Mouse (Mus musculus) erythroblast, embryonic 14.5 days (primary cell): ENCODE data around the gene Serpina3c. TPM values are rescaled to one million over a fixed set of nuclear protein-coding genes. Genes with fewer than 3 reads are reported as not detected.

Experiments used
- H3K27me3 ChIP-seq: 2 replicates; pipeline ENCODE4 v1.6.1; 2012; ENCODE audit warnings: inconsistent platforms; ENCODE audit not compliant: control insufficient read depth
- H3K36me3 ChIP-seq: 2 replicates; pipeline ENCODE4 v1.6.1; 2012; ENCODE audit warnings: mild to moderate bottlenecking, inconsistent platforms; ENCODE audit not compliant: control insufficient read depth
- H3K4me1 ChIP-seq: 2 replicates; pipeline ENCODE4 v1.6.1; 2012; ENCODE audit warnings: inconsistent platforms; ENCODE audit not compliant: control insufficient read depth
- H3K4me3 ChIP-seq: replicated peaks from 2 replicates; pipeline ENCODE3; 2012; ENCODE audit warnings: moderate library complexity, mild to moderate bottlenecking, inconsistent platforms
- H3K9me3 ChIP-seq: 2 replicates; pipeline ENCODE4 v1.6.1; 2012; ENCODE audit warnings: low read length, inconsistent platforms, mixed read lengths; ENCODE audit not compliant: control insufficient read depth
- GATA1 ChIP-seq: IDR thresholded peaks from 2 replicates; pipeline ENCODE4 v1.6.1; 2012; ENCODE audit warnings: low read length, inconsistent platforms, mixed read lengths
- TAL1 ChIP-seq: IDR thresholded peaks from 3 replicates; pipeline ENCODE4 v1.6.1; 2012; ENCODE audit warnings: low read length, inconsistent platforms, mixed read lengths
- polyA plus RNA-seq: library from polyadenylated mRNA; stranded (reverse); fragments of >175 nt; gene quantifications from 2 replicates; pipeline ENCODE4 v1.2.3, GENCODE M21; 2012

Serpina3c gene
- polyA plus RNA-seq = not detected in 2 replicates

- Histone ChIP-seq H3K27me3 (no peaks in the 10 kb centered on the region), H3K36me3 (no peaks in the 10 kb centered on the region), H3K4me3 (no peak within 1 kb of the TSS), H3K9me3 (no peaks in the 10 kb centered on the region), H3K4me1 (no peaks in the 10 kb centered on the region)
- no peak for TF ChIP-seq GATA1
Measured at GRCm38 (mm10) chr12:104153656-104154055, at the start of gene Serpina3c. TSS of gene Serpina3c (minus strand) at chr12:104153870.

GRCm38 (mm10) chr12:104190852-104191251 is 37.2 kb upstream of the Serpina3c start:
- Histone ChIP-seq H3K27me3 (no peaks in the 10 kb centered on the region), H3K4me3 (no peak overlapping the region), H3K4me1 (no peaks in the 10 kb centered on the region), H3K9me3 (peaks cover 2% of the 10 kb centered on the region; the same call in 1 of the 2 replicates), H3K36me3 (no peaks in the 10 kb centered on the region)
- TF ChIP-seq GATA1 = no peak
- TF ChIP-seq TAL1 = no peak

DNA sequence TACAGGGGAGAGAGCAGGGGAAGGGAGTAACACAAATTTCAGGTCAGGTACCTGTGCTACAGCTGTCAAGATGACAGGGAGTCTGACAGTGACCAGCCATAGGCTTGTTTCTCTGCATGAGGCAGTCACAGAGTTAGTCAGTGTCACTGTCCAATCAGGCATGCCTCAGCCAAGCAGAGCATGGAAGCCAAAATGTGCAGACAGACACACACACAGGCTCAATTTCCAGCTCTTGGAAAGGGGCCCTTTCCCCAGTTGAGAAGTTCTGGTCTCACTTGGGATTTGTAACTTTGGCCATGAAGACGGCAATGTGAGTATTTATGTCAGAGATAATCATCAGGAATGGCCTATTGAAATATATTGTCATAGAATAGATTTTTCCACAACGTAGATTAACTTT is 35.6 kb upstream of the Serpina3c start:
- Histone ChIP-seq H3K4me1 (no peaks in the 10 kb centered on the region), H3K9me3 (peaks cover 2% of the 10 kb centered on the region; the same call in 1 of the 2 replicates), H3K27me3 (no peaks in the 10 kb centered on the region), H3K36me3 (no peaks in the 10 kb centered on the region), H3K4me3 (no peak overlapping the region)
- no peak for TF ChIP-seq TAL1
- no peak for TF ChIP-seq GATA1

- Histone ChIP-seq H3K4me1 (no peaks in the 10 kb centered on the region), H3K9me3 (peaks cover 2% of the 10 kb centered on the region; the same call in 1 of the 2 replicates), H3K27me3 (no peaks in the 10 kb centered on the region), H3K4me3 (no peak overlapping the region), H3K36me3 (no peaks in the 10 kb centered on the region)
- TF ChIP-seq TAL1 (no peak), GATA1 (no peak)
Measured at GRCm38 (mm10) chr12:104186041-104186581, 32.4 kb upstream of the Serpina3c start.

- no peak for TF ChIP-seq TAL1
- H3K4me3 ChIP-seq = no peak overlapping the region
Measured at GRCm38 (mm10) chr12:104185046-104185445, 31.4 kb upstream of the Serpina3c start.

GRCm38 (mm10) chr12:104178987-104179386 is 25.3 kb upstream of the Serpina3c start:
- Histone ChIP-seq H3K36me3 (no peaks in the 10 kb centered on the region), H3K9me3 (no peaks in the 10 kb centered on the region), H3K27me3 (no peaks in the 10 kb centered on the region), H3K4me3 (no peak overlapping the region), H3K4me1 (no peaks in the 10 kb centered on the region)
- TF ChIP-seq TAL1 = no peak
- no peak for TF ChIP-seq GATA1

More at GRCm38 (mm10) chr12:104185046-104185445, 31.4 kb upstream of the Serpina3c start:
- Histone ChIP-seq H3K4me1 (no peaks in the 10 kb centered on the region), H3K9me3 (no peaks in the 10 kb centered on the region), H3K27me3 (no peaks in the 10 kb centered on the region), H3K36me3 (no peaks in the 10 kb centered on the region)

DNA sequence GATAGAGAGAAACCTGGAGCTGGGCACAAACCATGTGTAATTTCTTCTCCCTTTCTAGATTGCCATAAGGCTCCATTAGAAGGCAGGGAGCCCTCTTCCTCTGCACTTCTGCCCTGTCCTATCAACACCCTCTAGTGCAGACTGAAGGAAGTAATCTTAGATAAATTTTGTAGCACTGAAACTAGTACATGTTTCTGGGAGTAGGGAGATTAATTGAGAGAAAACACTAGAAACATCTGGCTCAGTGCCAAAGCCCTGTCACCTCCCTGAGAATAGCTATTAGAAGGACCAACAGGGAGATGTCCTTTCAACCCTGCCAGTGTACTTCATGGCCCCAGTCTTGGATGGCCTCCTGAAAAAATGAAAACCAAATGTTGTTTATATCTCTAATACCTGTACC is 24.9 kb upstream of the Serpina3c start:
- H3K4me1 ChIP-seq = no peaks in the 10 kb centered on the region
- no peak overlapping the region for H3K4me3 ChIP-seq
- TF ChIP-seq GATA1 (no peak), TAL1 (no peak)
- no peaks in the 10 kb centered on the region for H3K36me3 ChIP-seq
- H3K9me3 ChIP-seq = no peaks in the 10 kb centered on the region; the same call in 1 of the 2 replicates
- H3K27me3 ChIP-seq = no peaks in the 10 kb centered on the region

DNA sequence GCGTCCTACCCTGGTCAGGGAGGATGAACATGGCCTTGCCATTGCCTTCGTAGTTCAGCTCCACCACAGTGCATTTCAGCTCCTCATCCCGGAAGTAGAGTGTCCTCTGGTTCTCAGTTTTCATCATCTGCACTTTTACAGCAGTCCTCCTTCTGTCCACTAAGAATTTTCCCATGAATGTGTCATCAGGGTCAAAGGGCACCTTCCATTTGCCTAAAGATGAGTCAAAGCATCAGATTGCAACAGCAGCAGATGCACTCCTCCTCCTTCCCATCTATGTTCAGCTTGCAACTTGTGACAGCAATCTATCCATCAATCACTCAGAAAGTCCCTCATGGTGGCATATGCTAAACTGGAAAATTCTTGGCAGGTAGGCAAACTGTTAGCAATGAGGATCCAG is 22.0 kb upstream of the Serpina3c start:
- no peak for TF ChIP-seq GATA1
- no peak for TF ChIP-seq TAL1
- H3K27me3 ChIP-seq = no peaks in the 10 kb centered on the region
- no peaks in the 10 kb centered on the region for H3K36me3 ChIP-seq
- H3K4me3 ChIP-seq = no peak overlapping the region
- H3K4me1 ChIP-seq = no peaks in the 10 kb centered on the region
- H3K9me3 ChIP-seq = no peaks in the 10 kb centered on the region; the same call in 1 of the 2 replicates

- TF ChIP-seq TAL1 = no peak
- no peak for TF ChIP-seq GATA1
- no peaks in the 10 kb centered on the region for H3K36me3 ChIP-seq
- H3K4me3 ChIP-seq = no peak overlapping the region
- H3K27me3 ChIP-seq = no peaks in the 10 kb centered on the region
- no peaks in the 10 kb centered on the region for H3K4me1 ChIP-seq
- no peaks in the 10 kb centered on the region; the same call in 1 of the 2 replicates for H3K9me3 ChIP-seq
Measured at GRCm38 (mm10) chr12:104174747-104175146, 21.1 kb upstream of the Serpina3c start.

- no peaks in the 10 kb centered on the region for H3K27me3 ChIP-seq
- no peak for TF ChIP-seq GATA1
- no peak for TF ChIP-seq TAL1
- H3K4me1 ChIP-seq = no peaks in the 10 kb centered on the region
- H3K9me3 ChIP-seq = no peaks in the 10 kb centered on the region
- no peak overlapping the region for H3K4me3 ChIP-seq
- H3K36me3 ChIP-seq = no peaks in the 10 kb centered on the region
Measured at GRCm38 (mm10) chr12:104153041-104153645, 527 bp downstream of the Serpina3c start.
